Mouse (Mus musculus): ENCODE results near the gene Cep152. TPM values are rescaled to one million over a fixed set of nuclear protein-coding genes. Genes with fewer than 3 reads are reported as not detected.

The Cep152 gene
- polyA plus RNA-seq, 1 experiment from 2014 or later: 11.4 TPM

- Histone ChIP-seq H3K36me3 (ENCODE audit: control insufficient read depth, insufficient read depth, low read length) (peaks cover 72% of the 10 kb centered on the region), H3K27me3 (ENCODE audit: control insufficient read depth, insufficient read depth, low read length) (no peaks in the 10 kb centered on the region), H3K4me2 (replicated peaks; ENCODE audit: low read depth, low read length) (no peak overlapping the region), H3K4me3 (ENCODE audit: low read length) (no peak overlapping the region), H3K9me3 (ENCODE audit: control insufficient read depth, low read length) (no peaks in the 10 kb centered on the region), H3K27ac (ENCODE audit: low read depth, low read length) (no peak overlapping the region), H3K4me1 (ENCODE audit: control insufficient read depth, insufficient read depth, low read length) (no peaks in the 10 kb centered on the region), H3K9ac (ENCODE audit: low read depth, low read length) (no peak overlapping the region)
- ATAC-seq (ENCODE audit: low FRiP score, low TSS enrichment): no peak
- WGBS: 92% methylated on average over 12 of the region's 12 CpGs
These were observed 35.6 kb downstream of the Cep152 start for GRCm38 (mm10) chr2:125589287-125589686.

- Histone ChIP-seq H3K36me3 (ENCODE audit: control insufficient read depth, insufficient read depth, low read length) (peaks cover 79% of the 10 kb centered on the region), H3K9me3 (ENCODE audit: control insufficient read depth, low read length) (no peaks in the 10 kb centered on the region), H3K9ac (ENCODE audit: low read depth, low read length) (no peak overlapping the region), H3K4me3 (ENCODE audit: low read length) (no peak overlapping the region), H3K27me3 (ENCODE audit: control insufficient read depth, insufficient read depth, low read length) (no peaks in the 10 kb centered on the region), H3K4me2 (replicated peaks; ENCODE audit: low read depth, low read length) (no peak overlapping the region), H3K4me1 (ENCODE audit: control insufficient read depth, insufficient read depth, low read length) (no peaks in the 10 kb centered on the region), H3K27ac (ENCODE audit: low read depth, low read length) (no peak overlapping the region)
- ATAC-seq (ENCODE audit: low FRiP score, low TSS enrichment): no peak
- 91% methylated on average over 5 of the region's 5 CpGs for WGBS
These were observed 43.8 kb downstream of the Cep152 start for GRCm38 (mm10) chr2:125581081-125581480.

GRCm38 (mm10) chr2:125577670-125578069 is 47.2 kb downstream of the Cep152 start:
- peaks cover 4% of the 10 kb centered on the region; the same call in 1 of the 2 replicates for H3K9me3 ChIP-seq (ENCODE audit: control insufficient read depth, low read length)
- ATAC-seq (ENCODE audit: low FRiP score, low TSS enrichment): no peak
- H3K27me3 ChIP-seq (ENCODE audit: control insufficient read depth, insufficient read depth, low read length): no peaks in the 10 kb centered on the region
- no peak overlapping the region for H3K27ac ChIP-seq (ENCODE audit: low read depth, low read length)
- H3K9ac ChIP-seq (ENCODE audit: low read depth, low read length): no peak overlapping the region
- no peak overlapping the region for H3K4me2 ChIP-seq (replicated peaks; ENCODE audit: low read depth, low read length)
- no peak overlapping the region for H3K4me3 ChIP-seq (ENCODE audit: low read length)
- 75% methylated on average over 4 of the region's 4 CpGs for WGBS
- H3K36me3 ChIP-seq (ENCODE audit: control insufficient read depth, insufficient read depth, low read length): peaks cover 77% of the 10 kb centered on the region
- H3K4me1 ChIP-seq (ENCODE audit: control insufficient read depth, insufficient read depth, low read length): no peaks in the 10 kb centered on the region

GRCm38 (mm10) chr2:125576498-125576897 is 48.4 kb downstream of the Cep152 start:
- no peak overlapping the region for H3K4me3 ChIP-seq (ENCODE audit: low read length)
- H3K9me3 ChIP-seq (ENCODE audit: control insufficient read depth, low read length): peaks cover 4% of the 10 kb centered on the region; the same call in 1 of the 2 replicates
- H3K4me2 ChIP-seq (replicated peaks; ENCODE audit: low read depth, low read length): no peak overlapping the region
- no peak overlapping the region for H3K9ac ChIP-seq (ENCODE audit: low read depth, low read length)
- ATAC-seq (ENCODE audit: low FRiP score, low TSS enrichment): no peak
- H3K27ac ChIP-seq (ENCODE audit: low read depth, low read length): no peak overlapping the region
- H3K27me3 ChIP-seq (ENCODE audit: control insufficient read depth, insufficient read depth, low read length): no peaks in the 10 kb centered on the region
- no peaks in the 10 kb centered on the region for H3K4me1 ChIP-seq (ENCODE audit: control insufficient read depth, insufficient read depth, low read length)
- peaks cover 76% of the 10 kb centered on the region for H3K36me3 ChIP-seq (ENCODE audit: control insufficient read depth, insufficient read depth, low read length)
- WGBS: 93% methylated on average over 8 of the region's 8 CpGs

- H3K4me1 ChIP-seq (ENCODE audit: control insufficient read depth, insufficient read depth, low read length): no peaks in the 10 kb centered on the region
- H3K27me3 ChIP-seq (ENCODE audit: control insufficient read depth, insufficient read depth, low read length): no peaks in the 10 kb centered on the region
- no peak overlapping the region for H3K4me2 ChIP-seq (replicated peaks; ENCODE audit: low read depth, low read length)
- H3K9ac ChIP-seq (ENCODE audit: low read depth, low read length): no peak overlapping the region
- peaks cover 4% of the 10 kb centered on the region; the same call in 1 of the 2 replicates for H3K9me3 ChIP-seq (ENCODE audit: control insufficient read depth, low read length)
- H3K27ac ChIP-seq (ENCODE audit: low read depth, low read length): no peak overlapping the region
- H3K4me3 ChIP-seq (ENCODE audit: low read length): no peak overlapping the region
- WGBS: 90% methylated on average over 3 of the region's 3 CpGs
- H3K36me3 ChIP-seq (ENCODE audit: control insufficient read depth, insufficient read depth, low read length): peaks cover 75% of the 10 kb centered on the region
- no peak for ATAC-seq (ENCODE audit: low FRiP score, low TSS enrichment)
These were observed 49.1 kb downstream of the Cep152 start for GRCm38 (mm10) chr2:125575766-125576165.

- Histone ChIP-seq H3K4me2 (replicated peaks; ENCODE audit: low read depth, low read length) (no peak overlapping the region), H3K4me3 (ENCODE audit: low read length) (no peak overlapping the region), H3K27me3 (ENCODE audit: control insufficient read depth, insufficient read depth, low read length) (no peaks in the 10 kb centered on the region), H3K4me1 (ENCODE audit: control insufficient read depth, insufficient read depth, low read length) (no peaks in the 10 kb centered on the region), H3K9me3 (ENCODE audit: control insufficient read depth, low read length) (no peaks in the 10 kb centered on the region), H3K27ac (ENCODE audit: low read depth, low read length) (no peak overlapping the region), H3K36me3 (ENCODE audit: control insufficient read depth, insufficient read depth, low read length) (peaks cover 54% of the 10 kb centered on the region), H3K9ac (ENCODE audit: low read depth, low read length) (no peak overlapping the region)
- WGBS: 92% methylated on average over 11 of the region's 11 CpGs
- no peak for ATAC-seq (ENCODE audit: low FRiP score, low TSS enrichment)
These were observed 61.0 kb downstream of the Cep152 start for GRCm38 (mm10) chr2:125563884-125564283.

GRCm38 (mm10) chr2:125562407-125562806 is 62.5 kb downstream of the Cep152 start:
- no peak overlapping the region for H3K4me3 ChIP-seq (ENCODE audit: low read length)
- peaks cover 40% of the 10 kb centered on the region for H3K36me3 ChIP-seq (ENCODE audit: control insufficient read depth, insufficient read depth, low read length)
- H3K4me1 ChIP-seq (ENCODE audit: control insufficient read depth, insufficient read depth, low read length): no peaks in the 10 kb centered on the region
- 89% methylated on average over 8 of the region's 8 CpGs for WGBS
- no peak for ATAC-seq (ENCODE audit: low FRiP score, low TSS enrichment)
- H3K4me2 ChIP-seq (replicated peaks; ENCODE audit: low read depth, low read length): no peak overlapping the region
- no peaks in the 10 kb centered on the region for H3K9me3 ChIP-seq (ENCODE audit: control insufficient read depth, low read length)
- H3K27ac ChIP-seq (ENCODE audit: low read depth, low read length): no peak overlapping the region
- no peaks in the 10 kb centered on the region for H3K27me3 ChIP-seq (ENCODE audit: control insufficient read depth, insufficient read depth, low read length)
- no peak overlapping the region for H3K9ac ChIP-seq (ENCODE audit: low read depth, low read length)

- no peak overlapping the region for H3K27ac ChIP-seq (ENCODE audit: low read depth, low read length)
- no peak overlapping the region for H3K4me3 ChIP-seq (ENCODE audit: low read length)
- ATAC-seq (ENCODE audit: low FRiP score, low TSS enrichment): no peak
- no peaks in the 10 kb centered on the region for H3K9me3 ChIP-seq (ENCODE audit: control insufficient read depth, low read length)
- no peaks in the 10 kb centered on the region for H3K4me1 ChIP-seq (ENCODE audit: control insufficient read depth, insufficient read depth, low read length)
- peaks cover 18% of the 10 kb centered on the region for H3K36me3 ChIP-seq (ENCODE audit: control insufficient read depth, insufficient read depth, low read length)
- H3K9ac ChIP-seq (ENCODE audit: low read depth, low read length): no peak overlapping the region
- H3K4me2 ChIP-seq (replicated peaks; ENCODE audit: low read depth, low read length): no peak overlapping the region
- no peaks in the 10 kb centered on the region for H3K27me3 ChIP-seq (ENCODE audit: control insufficient read depth, insufficient read depth, low read length)
- 91% methylated on average over 6 of the region's 6 CpGs for WGBS
These were observed 64.9 kb downstream of the Cep152 start for GRCm38 (mm10) chr2:125560037-125560436.

GRCm38 (mm10) chr2:125558634-125559589 is 66.0 kb downstream of the Cep152 start:
- Histone ChIP-seq H3K4me2 (replicated peaks; ENCODE audit: low read depth, low read length) (no peak overlapping the region), H3K27me3 (ENCODE audit: control insufficient read depth, insufficient read depth, low read length) (no peaks in the 10 kb centered on the region), H3K9me3 (ENCODE audit: control insufficient read depth, low read length) (no peaks in the 10 kb centered on the region), H3K9ac (ENCODE audit: low read depth, low read length) (no peak overlapping the region), H3K4me3 (ENCODE audit: low read length) (no peak overlapping the region), H3K36me3 (ENCODE audit: control insufficient read depth, insufficient read depth, low read length) (peaks cover 9% of the 10 kb centered on the region), H3K4me1 (ENCODE audit: control insufficient read depth, insufficient read depth, low read length) (no peaks in the 10 kb centered on the region), H3K27ac (ENCODE audit: low read depth, low read length) (no peak overlapping the region)
- 87% methylated on average over 19 of the region's 19 CpGs for WGBS
- ATAC-seq (ENCODE audit: low FRiP score, low TSS enrichment): no peak
